ENCODE assay signal across 8 mouse cellular contexts in the genomic region with DNA sequence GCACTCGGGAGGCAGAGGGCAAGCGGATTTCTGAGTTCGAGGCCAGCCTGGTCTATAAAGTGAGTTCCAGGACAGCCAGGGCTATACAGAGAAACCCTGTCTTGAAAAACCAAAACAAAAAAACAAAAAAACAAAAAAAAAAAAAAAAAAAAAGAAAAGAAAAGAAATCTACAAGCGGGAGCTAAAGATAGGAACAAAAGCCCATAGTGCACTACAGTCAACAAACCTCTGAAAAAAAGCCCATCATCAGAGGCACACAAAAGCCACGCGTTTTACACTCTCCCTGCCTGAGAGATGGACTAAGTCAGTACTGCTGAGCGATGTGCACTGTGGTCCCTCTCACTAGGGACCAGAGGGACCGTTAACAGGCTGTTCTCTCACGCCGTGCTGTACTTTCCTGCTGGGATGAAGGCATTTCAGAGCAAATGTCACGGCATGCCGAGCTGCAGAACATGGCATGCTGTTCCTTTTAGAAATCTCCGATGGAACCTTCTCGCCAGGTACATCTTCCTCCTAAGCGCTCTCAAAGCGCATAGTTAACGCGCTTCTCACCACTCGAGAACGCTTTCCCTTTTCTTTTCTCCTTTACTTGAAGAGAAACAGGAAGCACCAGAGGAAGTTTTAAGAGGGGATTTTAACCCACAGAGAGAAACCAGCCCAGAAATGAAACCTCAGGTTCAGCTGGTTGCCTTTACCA. TPM values are rescaled to one million over a fixed set of nuclear protein-coding genes. Genes with fewer than 3 reads are reported as not detected.
DNase-seq lines count a peak whose midpoint lies in the region; ATAC-seq and TF ChIP-seq lines count a peak whose summit lies in the region.

No protein-coding gene starts in this region.

- H3K9me3 ChIP-seq in lung, embryonic 14.5 days (ENCODE audit: low read depth, low read length) = no peaks in the 10 kb centered on the region
- H3K9me3 ChIP-seq in embryonic facial prominence, embryonic 12.5 days = no peaks in the 10 kb centered on the region
- H3K9me3 ChIP-seq in hindbrain, embryonic 13.5 days = no peaks in the 10 kb centered on the region
- no peaks in the 10 kb centered on the region for H3K9me3 ChIP-seq in midbrain, embryonic 12.5 days

- H3K27ac ChIP-seq in lung, embryonic 14.5 days (ENCODE audit: low read depth) = no peak overlapping the region
- no peak overlapping the region for H3K27ac ChIP-seq in embryonic facial prominence, embryonic 12.5 days
- no peak overlapping the region for H3K27ac ChIP-seq in hindbrain, embryonic 13.5 days
- no peak overlapping the region for H3K27ac ChIP-seq in midbrain, embryonic 12.5 days (replicated peaks)

- WGBS in lung, embryonic 14.5 days = 11% methylated on average over 20 of the region's 20 CpGs
- 15% methylated on average over 20 of the region's 20 CpGs for WGBS in embryonic facial prominence, embryonic 12.5 days
- WGBS in hindbrain, embryonic 13.5 days = 14% methylated on average over 20 of the region's 20 CpGs
- WGBS in midbrain, embryonic 12.5 days = 21% methylated on average over 20 of the region's 20 CpGs

- ATAC-seq in lung, embryonic 14.5 days (ENCODE audit: insufficient read depth) = no peak
- ATAC-seq in embryonic facial prominence, embryonic 12.5 days (ENCODE audit: insufficient number of reproducible peaks, insufficient read depth, low FRiP score, low TSS enrichment) = no peak
- no peak for ATAC-seq in hindbrain, embryonic 13.5 days (ENCODE audit: low FRiP score)
- no peak for ATAC-seq in midbrain, embryonic 12.5 days (ENCODE audit: low FRiP score, low read depth)
- no peak for ATAC-seq in frontal cortex, adult (ENCODE audit: low TSS enrichment)

- no peaks in the 10 kb centered on the region for H3K36me3 ChIP-seq in lung, embryonic 14.5 days (ENCODE audit: insufficient read depth)
- H3K36me3 ChIP-seq in embryonic facial prominence, embryonic 12.5 days = no peaks in the 10 kb centered on the region
- no peaks in the 10 kb centered on the region for H3K36me3 ChIP-seq in hindbrain, embryonic 13.5 days
- H3K36me3 ChIP-seq in midbrain, embryonic 12.5 days = no peaks in the 10 kb centered on the region

- H3K27me3 ChIP-seq in lung, embryonic 14.5 days (ENCODE audit: insufficient read depth, low read length) = 0 out of 2 replicates have a peak, but pooled peaks cover 6% of the 10 kb centered on the region
- H3K27me3 ChIP-seq in embryonic facial prominence, embryonic 12.5 days = peaks cover 9% of the 10 kb centered on the region; the same call in 1 of the 2 replicates
- H3K27me3 ChIP-seq in hindbrain, embryonic 13.5 days = peaks cover 13% of the 10 kb centered on the region
- peaks cover 7% of the 10 kb centered on the region for H3K27me3 ChIP-seq in midbrain, embryonic 12.5 days

- peak overlapping the region; percentile 19; the same call in 1 of the 2 replicates for H3K4me3 ChIP-seq in lung, embryonic 14.5 days (ENCODE audit: low read depth, low read length)
- H3K4me3 ChIP-seq in embryonic facial prominence, embryonic 12.5 days = peak overlapping the region; percentile 19; the same call in 1 of the 2 replicates
- H3K4me3 ChIP-seq in hindbrain, embryonic 13.5 days = peak overlapping the region; percentile 7; the same call in 1 of the 2 replicates
- H3K4me3 ChIP-seq in midbrain, embryonic 12.5 days = 0 out of 2 replicates have a peak overlapping the region, but pooled peaks have one; percentile 4

- no peak for TF ChIP-seq CTCF in lung, embryonic 14.5 days (IDR thresholded peaks at IDR 0.05; ENCODE audit: low read depth)

- no peaks in the 10 kb centered on the region for H3K4me1 ChIP-seq in lung, embryonic 14.5 days (ENCODE audit: insufficient read depth)
- peaks cover 4% of the 10 kb centered on the region; the same call in 1 of the 2 replicates for H3K4me1 ChIP-seq in embryonic facial prominence, embryonic 12.5 days
- peaks cover 6% of the 10 kb centered on the region; the same call in 1 of the 2 replicates for H3K4me1 ChIP-seq in hindbrain, embryonic 13.5 days (replicated peaks)
- H3K4me1 ChIP-seq in midbrain, embryonic 12.5 days = peaks cover 7% of the 10 kb centered on the region; the same call in 1 of the 2 replicates

- H3K4me2 ChIP-seq in lung, embryonic 14.5 days = peak overlapping the region; percentile 52
- peak overlapping the region; percentile 45 for H3K4me2 ChIP-seq in embryonic facial prominence, embryonic 12.5 days (replicated peaks)
- peak overlapping the region; percentile 45 for H3K4me2 ChIP-seq in hindbrain, embryonic 13.5 days
- peak overlapping the region; percentile 34 for H3K4me2 ChIP-seq in midbrain, embryonic 12.5 days (replicated peaks)

- H3K9ac ChIP-seq in lung, embryonic 14.5 days = 0 out of 2 replicates have a peak overlapping the region, but pooled peaks have one; percentile 1
- H3K9ac ChIP-seq in embryonic facial prominence, embryonic 12.5 days = 0 out of 2 replicates have a peak overlapping the region, but pooled peaks have one; percentile 21
- no peak overlapping the region for H3K9ac ChIP-seq in hindbrain, embryonic 13.5 days
- no peak overlapping the region for H3K9ac ChIP-seq in midbrain, embryonic 12.5 days (replicated peaks)

- peak; percentile 21 for DNase-seq in lung, embryonic 14.5 days
- no peak for DNase-seq in lung, postnatal 25 days (ENCODE audit: low spot score)
- no peak for DNase-seq in ovary, postnatal 14 days (ENCODE audit: low spot score)
- DNase-seq in adrenal gland, adult (ENCODE audit: inconsistent age in 2 of 2, low spot score in 1 of 2) = no peak

RNA-seq across cellular contexts. Expression of gene Lcor, which starts 40.4 kb away (rescaled TPM):
- polyA plus RNA-seq in lung, embryonic 14.5 days (2014; fragmentation: Nextera tagmentation; extraction: Ambion mirVana) = 13.0 and 13.9 TPM in 2 replicates
- polyA plus RNA-seq in embryonic facial prominence, embryonic 12.5 days (2016; fragmentation: Nextera tagmentation; extraction: Ambion mirVana) = 14.5 and 14.8 TPM in 2 replicates
- 26.5 and 27.9 TPM in 2 replicates for polyA plus RNA-seq in hindbrain, embryonic 13.5 days (2015; fragmentation: Nextera tagmentation; extraction: Ambion mirVana)
- 41.4 and 43.3 TPM in 2 replicates for polyA plus RNA-seq in midbrain, embryonic 12.5 days (2016; fragmentation: Nextera tagmentation; extraction: Ambion mirVana)

RNA-seq across cellular contexts. Expression of gene Pik3ap1, which starts 57.2 kb away (rescaled TPM):
- polyA plus RNA-seq in lung, embryonic 14.5 days (2014; fragmentation: Nextera tagmentation; extraction: Ambion mirVana) = 2.7 TPM in 2 replicates
- 2.9 and 3.8 TPM in 2 replicates for polyA plus RNA-seq in embryonic facial prominence, embryonic 12.5 days (2016; fragmentation: Nextera tagmentation; extraction: Ambion mirVana)
- polyA plus RNA-seq in hindbrain, embryonic 13.5 days (2015; fragmentation: Nextera tagmentation; extraction: Ambion mirVana) = 2.0 and 2.2 TPM in 2 replicates
- polyA plus RNA-seq in midbrain, embryonic 12.5 days (2016; fragmentation: Nextera tagmentation; extraction: Ambion mirVana) = 3.5 and 5.6 TPM in 2 replicates

Comparison
In these comparisons a context has a peak if more than half of its experiments do, and no peak if none do; other contexts are left out.
1. H3K9ac ChIP-seq: peak in lung, embryonic 14.5 days (single experiment) and embryonic facial prominence, embryonic 12.5 days (single experiment); none in hindbrain, embryonic 13.5 days (single experiment) and midbrain, embryonic 12.5 days (single experiment).
2. Peak in every context shown above with its lines, with median percentiles within 50 percentile points of each other: H3K4me2 ChIP-seq and H3K4me3 ChIP-seq.